Mouse (Mus musculus): ENCODE results near the gene Pi16. TPM values are rescaled to one million over a fixed set of nuclear protein-coding genes. Genes with fewer than 3 reads are reported as not detected.
"Not testable (repeated sequence)": the region's sequence is repeated elsewhere in the genome, so short reads cannot be mapped to it uniquely, and the experiment has no call there.

The Pi16 gene
- polyA plus RNA-seq (2015; fragmentation: Nextera tagmentation; extraction: Ambion mirVana) = 2.3 and 3.5 TPM in 2 replicates

- not testable (repeated sequence) for H3K9ac ChIP-seq (ENCODE audit: low read length); H3K27me3 ChIP-seq (ENCODE audit: control insufficient read depth, insufficient read depth, low read depth, low read length); H3K4me2 ChIP-seq (ENCODE audit: low read depth, low read length); ATAC-seq (ENCODE audit: low read depth); H3K4me3 ChIP-seq (ENCODE audit: low read length); H3K27ac ChIP-seq (ENCODE audit: low read length); H3K4me1 ChIP-seq (replicated peaks; ENCODE audit: control insufficient read depth, insufficient read depth, low read length); H3K36me3 ChIP-seq (ENCODE audit: control insufficient read depth, insufficient read depth, low read length); H3K9me3 ChIP-seq (ENCODE audit: control insufficient read depth, low read length)
- 82% methylated on average over 3 of the region's 3 CpGs for WGBS
Observed at GRCm38 (mm10) chr17:29317380-29317779, at the start of gene Pi16. Gene Pi16 (plus strand): TSS chr17:29317680.

GRCm38 (mm10) chr17:29267931-29268681 lies 49.4 kb upstream of the Pi16 start:
- H3K4me3 ChIP-seq (ENCODE audit: low read length) = peak overlapping the region; percentile 75
- H3K9ac ChIP-seq (ENCODE audit: low read length) = peak overlapping the region; percentile 86
- no peaks in the 10 kb centered on the region for H3K9me3 ChIP-seq (ENCODE audit: control insufficient read depth, low read length)
- H3K27ac ChIP-seq (ENCODE audit: low read length) = peak overlapping the region; percentile 93
- peak; percentile 29 for ATAC-seq (ENCODE audit: low read depth)
- WGBS = 47% methylated on average over 6 of the region's 6 CpGs
- peak overlapping the region; percentile 48 for H3K4me2 ChIP-seq (ENCODE audit: low read depth, low read length)
- H3K27me3 ChIP-seq (ENCODE audit: control insufficient read depth, insufficient read depth, low read depth, low read length) = no peaks in the 10 kb centered on the region
- H3K4me1 ChIP-seq (replicated peaks; ENCODE audit: control insufficient read depth, insufficient read depth, low read length) = peaks cover 21% of the 10 kb centered on the region
- H3K36me3 ChIP-seq (ENCODE audit: control insufficient read depth, insufficient read depth, low read length) = no peaks in the 10 kb centered on the region

- Histone ChIP-seq H3K4me2 (ENCODE audit: low read depth, low read length) (peak within 1 kb of the TSS; percentile 48), H3K4me1 (replicated peaks; ENCODE audit: control insufficient read depth, insufficient read depth, low read length) (peaks cover 20% of the 10 kb centered on the region), H3K27ac (ENCODE audit: low read length) (peak within 1 kb of the TSS; percentile 93), H3K36me3 (ENCODE audit: control insufficient read depth, insufficient read depth, low read length) (no peaks in the 10 kb centered on the region), H3K9ac (ENCODE audit: low read length) (peak within 1 kb of the TSS; percentile 86), H3K9me3 (ENCODE audit: control insufficient read depth, low read length) (no peaks in the 10 kb centered on the region), H3K4me3 (ENCODE audit: low read length) (peak within 1 kb of the TSS; percentile 75), H3K27me3 (ENCODE audit: control insufficient read depth, insufficient read depth, low read depth, low read length) (no peaks in the 10 kb centered on the region)
- ATAC-seq (ENCODE audit: low read depth) = peak; percentile 93
- WGBS = under 1% methylated on average over 62 of the region's 63 CpGs
Observed at GRCm38 (mm10) chr17:29268682-29269348, 48.7 kb upstream of the Pi16 start, which contains the start of gene BC004004. Gene BC004004 (plus strand): TSS chr17:29268788.

- H3K4me2 ChIP-seq (ENCODE audit: low read depth, low read length) = peak overlapping the region; percentile 48
- H3K9ac ChIP-seq (ENCODE audit: low read length) = peak overlapping the region; percentile 86
- H3K36me3 ChIP-seq (ENCODE audit: control insufficient read depth, insufficient read depth, low read length) = no peaks in the 10 kb centered on the region
- H3K27ac ChIP-seq (ENCODE audit: low read length) = peak overlapping the region; percentile 93
- no peak for ATAC-seq (ENCODE audit: low read depth)
- WGBS = 16% methylated on average over 10 of the region's 10 CpGs
- H3K9me3 ChIP-seq (ENCODE audit: control insufficient read depth, low read length) = no peaks in the 10 kb centered on the region
- no peaks in the 10 kb centered on the region for H3K27me3 ChIP-seq (ENCODE audit: control insufficient read depth, insufficient read depth, low read depth, low read length)
- peaks cover 19% of the 10 kb centered on the region for H3K4me1 ChIP-seq (replicated peaks; ENCODE audit: control insufficient read depth, insufficient read depth, low read length)
- peak overlapping the region; percentile 75 for H3K4me3 ChIP-seq (ENCODE audit: low read length)
Observed at GRCm38 (mm10) chr17:29269349-29269706, 48.2 kb upstream of the Pi16 start.

GRCm38 (mm10) chr17:29270148-29270698 lies 47.3 kb upstream of the Pi16 start:
- no peaks in the 10 kb centered on the region for H3K27me3 ChIP-seq (ENCODE audit: control insufficient read depth, insufficient read depth, low read depth, low read length)
- H3K27ac ChIP-seq (ENCODE audit: low read length) = no peak overlapping the region
- no peak for ATAC-seq (ENCODE audit: low read depth)
- H3K9me3 ChIP-seq (ENCODE audit: control insufficient read depth, low read length) = no peaks in the 10 kb centered on the region
- H3K9ac ChIP-seq (ENCODE audit: low read length) = no peak overlapping the region
- H3K36me3 ChIP-seq (ENCODE audit: control insufficient read depth, insufficient read depth, low read length) = no peaks in the 10 kb centered on the region
- H3K4me1 ChIP-seq (replicated peaks; ENCODE audit: control insufficient read depth, insufficient read depth, low read length) = peaks cover 14% of the 10 kb centered on the region
- peak overlapping the region; percentile 48 for H3K4me2 ChIP-seq (ENCODE audit: low read depth, low read length)
- WGBS = 87% methylated on average over 9 of the region's 9 CpGs
- H3K4me3 ChIP-seq (ENCODE audit: low read length) = no peak overlapping the region

- Histone ChIP-seq H3K4me1 (replicated peaks; ENCODE audit: control insufficient read depth, insufficient read depth, low read length) (peaks cover 15% of the 10 kb centered on the region), H3K9ac (ENCODE audit: low read length) (no peak overlapping the region), H3K9me3 (ENCODE audit: control insufficient read depth, low read length) (no peaks in the 10 kb centered on the region), H3K27me3 (ENCODE audit: control insufficient read depth, insufficient read depth, low read depth, low read length) (no peaks in the 10 kb centered on the region), H3K36me3 (ENCODE audit: control insufficient read depth, insufficient read depth, low read length) (no peaks in the 10 kb centered on the region), H3K4me3 (ENCODE audit: low read length) (no peak overlapping the region), H3K27ac (ENCODE audit: low read length) (peak overlapping the region; percentile 38; the same call in 1 of the 2 replicates), H3K4me2 (ENCODE audit: low read depth, low read length) (no peak overlapping the region)
- 48% methylated on average over 7 of the region's 7 CpGs for WGBS
- no peak for ATAC-seq (ENCODE audit: low read depth)
Observed at GRCm38 (mm10) chr17:29273156-29273555, 44.3 kb upstream of the Pi16 start.

GRCm38 (mm10) chr17:29273889-29274288 lies 43.6 kb upstream of the Pi16 start:
- Histone ChIP-seq H3K27ac (ENCODE audit: low read length) (no peak overlapping the region), H3K36me3 (ENCODE audit: control insufficient read depth, insufficient read depth, low read length) (no peaks in the 10 kb centered on the region), H3K9ac (ENCODE audit: low read length) (no peak overlapping the region), H3K27me3 (ENCODE audit: control insufficient read depth, insufficient read depth, low read depth, low read length) (no peaks in the 10 kb centered on the region), H3K4me2 (ENCODE audit: low read depth, low read length) (no peak overlapping the region), H3K9me3 (ENCODE audit: control insufficient read depth, low read length) (no peaks in the 10 kb centered on the region), H3K4me3 (ENCODE audit: low read length) (no peak overlapping the region), H3K4me1 (replicated peaks; ENCODE audit: control insufficient read depth, insufficient read depth, low read length) (peaks cover 12% of the 10 kb centered on the region)
- 71% methylated on average over 11 of the region's 11 CpGs for WGBS
- ATAC-seq (ENCODE audit: low read depth) = no peak

- no peak overlapping the region for H3K4me3 ChIP-seq (ENCODE audit: low read length)
- peaks cover 15% of the 10 kb centered on the region for H3K36me3 ChIP-seq (ENCODE audit: control insufficient read depth, insufficient read depth, low read length)
- H3K4me1 ChIP-seq (replicated peaks; ENCODE audit: control insufficient read depth, insufficient read depth, low read length) = peaks cover 4% of the 10 kb centered on the region; the same call in 1 of the 2 replicates
- H3K4me2 ChIP-seq (ENCODE audit: low read depth, low read length) = no peak overlapping the region
- no peak overlapping the region for H3K9ac ChIP-seq (ENCODE audit: low read length)
- H3K27me3 ChIP-seq (ENCODE audit: control insufficient read depth, insufficient read depth, low read depth, low read length) = no peaks in the 10 kb centered on the region
- no peak overlapping the region for H3K27ac ChIP-seq (ENCODE audit: low read length)
- no peak for ATAC-seq (ENCODE audit: low read depth)
- no peaks in the 10 kb centered on the region for H3K9me3 ChIP-seq (ENCODE audit: control insufficient read depth, low read length)
- 87% methylated on average over 5 of the region's 5 CpGs for WGBS
Observed at GRCm38 (mm10) chr17:29280422-29280821, 37.1 kb upstream of the Pi16 start.

GRCm38 (mm10) chr17:29281541-29281940 lies 35.9 kb upstream of the Pi16 start:
- no peak for ATAC-seq (ENCODE audit: low read depth)
- 82% methylated on average over 5 of the region's 5 CpGs for WGBS
- H3K4me1 ChIP-seq (replicated peaks; ENCODE audit: control insufficient read depth, insufficient read depth, low read length) = peaks cover 4% of the 10 kb centered on the region; the same call in 1 of the 2 replicates

More at GRCm38 (mm10) chr17:29281541-29281940, 35.9 kb upstream of the Pi16 start:
- no peak overlapping the region for H3K9ac ChIP-seq (ENCODE audit: low read length)
- H3K4me2 ChIP-seq (ENCODE audit: low read depth, low read length) = no peak overlapping the region
- no peaks in the 10 kb centered on the region for H3K27me3 ChIP-seq (ENCODE audit: control insufficient read depth, insufficient read depth, low read depth, low read length)
- H3K36me3 ChIP-seq (ENCODE audit: control insufficient read depth, insufficient read depth, low read length) = peaks cover 15% of the 10 kb centered on the region
- H3K4me3 ChIP-seq (ENCODE audit: low read length) = no peak overlapping the region
- H3K9me3 ChIP-seq (ENCODE audit: control insufficient read depth, low read length) = no peaks in the 10 kb centered on the region
- H3K27ac ChIP-seq (ENCODE audit: low read length) = no peak overlapping the region

Data from lung, embryonic 16.5 days (tissue).